Mouse (Mus musculus) cortical plate, adult 2 months (tissue): Measurements from ENCODE around the gene Cbx7. TPM values are rescaled to one million over a fixed set of nuclear protein-coding genes. Genes with fewer than 3 reads are reported as not detected.

Experiments
- H3K27ac ChIP-seq: fragments of 200-500 bp; 2 replicates; pipeline ENCODE4 v1.5.1; 2012; ENCODE audit warnings: low read length, control low read depth, inconsistent platforms; ENCODE audit not compliant: insufficient read depth
- H3K4me1 ChIP-seq: fragments of 200-500 bp; 2 replicates; pipeline ENCODE4 v1.6.1; 2011; ENCODE audit warnings: low read length; ENCODE audit not compliant: control insufficient read depth, insufficient read depth
- H3K4me3 ChIP-seq: fragments of 200-500 bp; 2 replicates; pipeline ENCODE4 v1.5.1; 2011; ENCODE audit warnings: mild to moderate bottlenecking, low read length, control low read depth; ENCODE audit not compliant: insufficient read depth
- CTCF ChIP-seq: fragments of 200-500 bp; IDR thresholded peaks from 2 replicates; pipeline ENCODE4 v1.5.1; 2011; ENCODE audit warnings: mild to moderate bottlenecking, control low read depth, low read length; ENCODE audit not compliant: insufficient read depth; ENCODE audit errors: extremely low read depth
- POLR2A ChIP-seq: fragments of 200-500 bp; IDR thresholded peaks from 2 replicates; pipeline ENCODE4 v1.6.1; 2011; ENCODE audit warnings: mild to moderate bottlenecking, low read length, control low read depth; ENCODE audit not compliant: insufficient read depth; ENCODE audit errors: extremely low read depth
- polyA plus RNA-seq: library from polyadenylated mRNA; depleted of rRNA; stranded (reverse); fragments of >200 nt; gene quantifications from 2 replicates; pipeline ENCODE4 v1.2.3, GENCODE M21; 2012

Cbx7 gene
- polyA plus RNA-seq, 1 experiment: 58.4 TPM

GRCm38 (mm10) chr15:79984152-79984551 is 13.2 kb upstream of the Cbx7 start:
- H3K27ac ChIP-seq: no peak overlapping the region
- H3K4me3 ChIP-seq: no peak overlapping the region
- no peak for TF ChIP-seq CTCF
- no peak for TF ChIP-seq POLR2A
- H3K4me1 ChIP-seq: no peaks in the 10 kb centered on the region; the same call in 1 of the 2 replicates

- no peak for TF ChIP-seq POLR2A
- TF ChIP-seq CTCF: no peak
- H3K4me1 ChIP-seq: no peaks in the 10 kb centered on the region; the same call in 1 of the 2 replicates
- H3K27ac ChIP-seq: no peak overlapping the region
- H3K4me3 ChIP-seq: no peak overlapping the region
Measured at GRCm38 (mm10) chr15:79980716-79981115, 9.8 kb upstream of the Cbx7 start.

GRCm38 (mm10) chr15:79972186-79972585 is 1.3 kb upstream of the Cbx7 start:
- Histone ChIP-seq H3K27ac (no peak overlapping the region), H3K4me1 (no peaks in the 10 kb centered on the region), H3K4me3 (no peak overlapping the region)
- TF ChIP-seq POLR2A (no peak), CTCF (no peak)

- TF ChIP-seq CTCF: no peak
- no peak for TF ChIP-seq POLR2A
- Histone ChIP-seq H3K4me1 (no peaks in the 10 kb centered on the region), H3K4me3 (no peak overlapping the region), H3K27ac (no peak overlapping the region)
Measured at GRCm38 (mm10) chr15:79970491-79970890, 428 bp downstream of the Cbx7 start.

GRCm38 (mm10) chr15:79967346-79967745 is 3.6 kb downstream of the Cbx7 start:
- Histone ChIP-seq H3K4me3 (no peak overlapping the region), H3K4me1 (no peaks in the 10 kb centered on the region), H3K27ac (no peak overlapping the region)
- no peak for TF ChIP-seq CTCF
- no peak for TF ChIP-seq POLR2A

GRCm38 (mm10) chr15:79964376-79964775 is 6.5 kb downstream of the Cbx7 start:
- H3K27ac ChIP-seq: no peak overlapping the region
- TF ChIP-seq CTCF: no peak
- TF ChIP-seq POLR2A: no peak
- H3K4me1 ChIP-seq: no peaks in the 10 kb centered on the region
- no peak overlapping the region for H3K4me3 ChIP-seq

GRCm38 (mm10) chr15:79962661-79963060 is 8.3 kb downstream of the Cbx7 start:
- Histone ChIP-seq H3K4me1 (no peaks in the 10 kb centered on the region), H3K4me3 (no peak overlapping the region), H3K27ac (no peak overlapping the region)
- no peak for TF ChIP-seq CTCF

GRCm38 (mm10) chr15:79961366-79961921 is 9.5 kb downstream of the Cbx7 start:
- no peaks in the 10 kb centered on the region for H3K4me1 ChIP-seq
- no peak overlapping the region for H3K4me3 ChIP-seq
- no peak for TF ChIP-seq POLR2A
- TF ChIP-seq CTCF: peak; percentile 26; the same call in 1 of the 2 replicates
- no peak overlapping the region for H3K27ac ChIP-seq

- Histone ChIP-seq H3K4me3 (no peak overlapping the region), H3K4me1 (no peaks in the 10 kb centered on the region), H3K27ac (no peak overlapping the region)
- TF ChIP-seq POLR2A: no peak
- no peak for TF ChIP-seq CTCF
Measured at GRCm38 (mm10) chr15:79958418-79958817, 12.5 kb downstream of the Cbx7 start.

- Histone ChIP-seq H3K27ac (no peak overlapping the region), H3K4me3 (no peak overlapping the region), H3K4me1 (no peaks in the 10 kb centered on the region)
- TF ChIP-seq POLR2A: no peak
- no peak for TF ChIP-seq CTCF
Measured at GRCm38 (mm10) chr15:79956559-79956958, 14.4 kb downstream of the Cbx7 start.

- no peak for TF ChIP-seq POLR2A
- TF ChIP-seq CTCF: no peak
- Histone ChIP-seq H3K4me1 (0 out of 2 replicates have a peak, but pooled peaks cover 2% of the 10 kb centered on the region), H3K27ac (no peak overlapping the region), H3K4me3 (no peak overlapping the region)
Measured at GRCm38 (mm10) chr15:79953470-79953869, 17.4 kb downstream of the Cbx7 start.
